Mouse (Mus musculus): ENCODE results near the gene Zfp61.

DNA sequence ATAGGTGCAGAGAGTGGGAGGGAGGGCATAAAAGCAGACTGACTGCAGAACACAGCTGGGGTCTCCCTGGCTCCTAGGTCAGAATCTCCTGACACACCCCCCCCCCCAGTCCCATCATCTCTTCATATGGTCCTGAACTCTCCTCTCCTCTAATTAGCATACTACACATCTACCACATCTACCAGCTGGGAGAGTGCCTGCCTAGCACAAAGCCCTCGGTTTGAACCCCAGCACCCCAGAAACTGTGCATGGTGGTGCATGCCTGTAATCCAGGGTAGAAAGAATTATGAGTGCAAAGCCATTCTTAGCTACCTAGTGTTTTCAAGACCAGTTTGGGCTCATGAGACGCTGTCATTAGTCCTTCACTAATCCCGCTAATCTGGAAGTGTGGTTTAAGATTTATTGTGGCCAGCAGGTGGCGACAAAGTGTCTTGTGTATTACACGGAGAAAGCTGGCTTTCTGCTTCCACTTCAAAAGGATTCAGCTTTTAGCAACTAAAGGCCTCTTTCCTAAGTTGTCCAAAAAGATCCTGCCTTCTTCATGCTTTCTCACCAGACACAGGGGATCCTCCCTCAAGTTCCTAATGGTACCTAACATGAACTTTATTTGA lies 34.8 kb upstream of the Zfp61 start:
- TF ChIP-seq CTCF (IDR thresholded peaks at IDR 0.05; ENCODE audit: insufficient read depth, low read length), result peak; percentile 27; the same call in 1 of the 2 replicates
- TF ChIP-seq POLR2A (IDR thresholded peaks at IDR 0.05; ENCODE audit: borderline replicate concordance, extremely low read depth, low read depth, low read length), result no peak
